7 mouse cellular contexts compared by ENCODE assay signal in the genomic region with DNA sequence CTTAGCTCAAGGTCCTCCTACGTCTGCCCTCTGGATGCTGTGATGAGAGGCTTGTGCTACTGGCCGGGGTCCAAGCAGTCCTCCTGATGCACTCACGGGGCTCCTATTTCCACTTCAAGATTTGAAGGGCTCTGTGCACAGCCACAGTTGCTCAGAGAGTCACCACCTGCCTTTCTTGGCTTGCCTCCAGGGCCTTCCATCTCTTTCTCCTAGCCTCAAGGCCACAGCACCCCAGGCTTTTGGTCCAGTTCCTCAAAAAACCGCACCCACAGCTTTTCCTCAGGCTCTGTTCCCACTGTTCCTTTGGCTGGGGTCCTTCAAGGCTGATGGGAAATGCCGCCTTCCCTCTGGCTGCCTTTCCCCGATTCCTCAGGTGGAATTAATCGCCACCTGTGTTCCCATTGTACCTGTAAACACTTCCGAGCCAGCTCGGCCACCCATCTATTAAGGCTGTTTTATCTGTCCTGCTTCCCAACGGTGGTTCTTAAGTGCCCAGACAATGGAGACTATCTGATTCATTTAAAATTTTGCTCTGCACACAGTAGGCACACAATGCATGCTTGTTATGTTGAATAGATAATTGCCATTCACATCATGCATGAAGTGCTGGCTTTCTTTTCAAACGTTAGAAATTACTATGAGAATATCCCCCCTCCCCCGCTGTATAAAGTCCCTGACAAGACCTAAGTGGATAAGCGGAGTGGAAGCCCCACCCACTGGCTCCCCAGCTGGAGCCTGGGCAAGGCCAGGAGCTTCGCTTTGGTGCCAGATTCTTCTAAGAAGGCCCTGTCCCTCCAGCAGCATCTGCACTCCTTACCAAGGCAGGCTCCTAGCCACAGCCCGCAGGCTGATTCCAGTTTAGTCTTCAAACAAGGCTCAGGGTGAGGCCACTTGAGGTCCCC. TPM values are rescaled to one million over a fixed set of nuclear protein-coding genes. Genes with fewer than 3 reads are reported as not detected.
DNase-seq lines count a peak whose midpoint lies in the region; ATAC-seq lines count a peak whose summit lies in the region.

No protein-coding gene starts in this region.

- no peaks in the 10 kb centered on the region for H3K36me3 ChIP-seq in embryonic facial prominence, embryonic 14.5 days (ENCODE audit: control insufficient read depth, insufficient read depth, low read length)
- no peaks in the 10 kb centered on the region for H3K36me3 ChIP-seq in heart, embryonic 15.5 days
- H3K36me3 ChIP-seq in lung, embryonic 16.5 days (ENCODE audit: control insufficient read depth, insufficient read depth, low read length), result no peaks in the 10 kb centered on the region

- no peaks in the 10 kb centered on the region for H3K27me3 ChIP-seq in embryonic facial prominence, embryonic 14.5 days (replicated peaks; ENCODE audit: control insufficient read depth, insufficient read depth, low read length)
- H3K27me3 ChIP-seq in heart, embryonic 15.5 days, result peaks cover 25% of the 10 kb centered on the region
- H3K27me3 ChIP-seq in lung, embryonic 16.5 days (ENCODE audit: control insufficient read depth, insufficient read depth, low read depth, low read length), result 0 out of 2 replicates have a peak, but pooled peaks cover 2% of the 10 kb centered on the region

- H3K27ac ChIP-seq in embryonic facial prominence, embryonic 14.5 days (replicated peaks; ENCODE audit: low read depth, low read length), result no peak overlapping the region; the same call in 1 of the 2 replicates
- H3K27ac ChIP-seq in heart, embryonic 15.5 days, result peak overlapping the region; percentile 44
- H3K27ac ChIP-seq in lung, embryonic 16.5 days (ENCODE audit: low read length), result peak overlapping the region; percentile 26

- no peak overlapping the region for H3K4me2 ChIP-seq in embryonic facial prominence, embryonic 14.5 days (ENCODE audit: low read depth, low read length)
- H3K4me2 ChIP-seq in heart, embryonic 15.5 days, result no peak overlapping the region
- H3K4me2 ChIP-seq in lung, embryonic 16.5 days (ENCODE audit: low read depth, low read length), result no peak overlapping the region

- DNase-seq in ES-CJ7 (ENCODE audit: low read depth, low spot score) (peak; percentile 74), adipocyte (ENCODE audit: low spot score) (peak; percentile 65)
- peak; percentile 87 for DNase-seq in embryonic facial prominence, embryonic 14.5 days (ENCODE audit: low spot score)
- DNase-seq in skeletal muscle tissue, adult 2 months (ENCODE audit: low read depth, low spot score), result peak; percentile 40
- no peak for DNase-seq in B cell, adult 2 months

- peak; percentile 85 for ATAC-seq in embryonic facial prominence, embryonic 14.5 days (ENCODE audit: low read depth)
- ATAC-seq in heart, embryonic 15.5 days (replicated peaks; ENCODE audit: insufficient number of reproducible peaks, insufficient read depth, low FRiP score, low read depth), result peak; percentile 78; the same call in 1 of the 2 replicates
- ATAC-seq in lung, embryonic 16.5 days (ENCODE audit: low read depth), result peak; percentile 85

- H3K9ac ChIP-seq in embryonic facial prominence, embryonic 14.5 days (ENCODE audit: low read depth, low read length), result no peak overlapping the region
- no peak overlapping the region for H3K9ac ChIP-seq in heart, embryonic 15.5 days
- no peak overlapping the region for H3K9ac ChIP-seq in lung, embryonic 16.5 days (ENCODE audit: low read length)

- H3K9me3 ChIP-seq in embryonic facial prominence, embryonic 14.5 days (ENCODE audit: control insufficient read depth, low read length), result no peaks in the 10 kb centered on the region
- H3K9me3 ChIP-seq in heart, embryonic 15.5 days (replicated peaks), result no peaks in the 10 kb centered on the region
- H3K9me3 ChIP-seq in lung, embryonic 16.5 days (ENCODE audit: control insufficient read depth, low read length), result no peaks in the 10 kb centered on the region

- no peak overlapping the region for H3K4me3 ChIP-seq in embryonic facial prominence, embryonic 14.5 days (ENCODE audit: low read depth, low read length)
- no peak overlapping the region for H3K4me3 ChIP-seq in heart, embryonic 15.5 days
- H3K4me3 ChIP-seq in lung, embryonic 16.5 days (ENCODE audit: low read length), result no peak overlapping the region

- H3K4me1 ChIP-seq in embryonic facial prominence, embryonic 14.5 days (ENCODE audit: control insufficient read depth, insufficient read depth, low read length), result peaks cover 7% of the 10 kb centered on the region
- peaks cover 46% of the 10 kb centered on the region for H3K4me1 ChIP-seq in heart, embryonic 15.5 days (replicated peaks)
- H3K4me1 ChIP-seq in lung, embryonic 16.5 days (replicated peaks; ENCODE audit: control insufficient read depth, insufficient read depth, low read length), result peaks cover 28% of the 10 kb centered on the region

- WGBS in embryonic facial prominence, embryonic 14.5 days, result 26% methylated on average over 15 of the region's 15 CpGs
- WGBS in heart, embryonic 15.5 days, result 29% methylated on average over 15 of the region's 15 CpGs
- WGBS in lung, embryonic 16.5 days, result 23% methylated on average over 15 of the region's 15 CpGs

RNA-seq across cellular contexts. Expression of gene Lemd2, which starts 36.5 kb away (rescaled TPM):
- polyA plus RNA-seq in embryonic facial prominence, embryonic 14.5 days (2014; fragmentation: Nextera tagmentation; extraction: Ambion mirVana), result 15.1 and 16.0 TPM in 2 replicates
- polyA plus RNA-seq in heart, embryonic 15.5 days (2015; fragmentation: Nextera tagmentation; extraction: Ambion mirVana), result 7.2 and 10.5 TPM in 2 replicates
- polyA plus RNA-seq in lung, embryonic 16.5 days (2015; fragmentation: Nextera tagmentation; extraction: Ambion mirVana), result 7.2 and 9.9 TPM in 2 replicates

Comparison
In these comparisons a context has a peak if more than half of its experiments do, and no peak if none do; other contexts are left out.
1. DNase-seq: peak in ES-CJ7 (single experiment), adipocyte (single experiment), embryonic facial prominence, embryonic 14.5 days (single experiment) and skeletal muscle tissue, adult 2 months (single experiment); none in B cell, adult 2 months (0 of 2).
2. Peak in every context shown above with its lines, with median percentiles within 50 percentile points of each other: ATAC-seq.